Mouse (Mus musculus) liver, embryonic 14.5 days (tissue): ENCODE results near the gene Nfatc4.

Experiments used
- CTCF ChIP-seq: IDR thresholded peaks from 2 replicates; pipeline ENCODE4 v1.5.1; 2016; ENCODE audit warnings: antibody characterized with exemption, low read depth, control low read depth
- EP300 ChIP-seq: IDR thresholded peaks from 2 replicates; pipeline ENCODE4 v1.6.1; 2016; ENCODE audit warnings: antibody characterized with exemption, low read depth

DNA sequence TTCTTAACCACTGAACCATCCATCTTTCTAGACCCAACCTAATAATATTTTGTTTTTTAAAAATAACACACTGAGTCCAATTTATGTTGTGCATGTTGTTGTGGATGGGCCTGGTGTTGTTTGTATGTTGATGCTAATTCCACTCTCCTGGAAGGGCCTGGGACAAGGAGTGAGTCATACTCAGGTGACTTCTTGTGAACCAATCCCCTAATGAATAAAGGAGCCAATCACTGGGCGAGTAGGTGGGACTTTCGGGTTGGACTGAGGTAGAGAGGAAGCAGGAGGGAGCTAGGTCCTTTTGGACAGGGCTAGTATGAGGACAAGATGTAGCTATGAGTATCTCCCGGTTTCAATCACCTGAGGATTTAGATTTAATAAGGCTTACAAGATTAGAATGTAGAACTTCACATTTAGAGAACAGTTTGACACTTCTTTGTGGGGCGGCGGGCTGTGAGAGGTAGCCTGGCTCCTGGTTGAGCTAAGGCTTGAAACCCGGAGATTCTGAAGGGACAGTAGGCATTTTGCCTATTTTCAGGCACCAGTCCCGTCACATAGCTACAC, 3.0 kb upstream of the Nfatc4 start:
- TF ChIP-seq CTCF: no peak
- TF ChIP-seq EP300: no peak
